Mouse (Mus musculus) liver, postnatal 0 days (tissue): ENCODE results near the gene Lrp1.

Experiments used
- CTCF ChIP-seq: sonication (generic); IDR thresholded peaks from 2 replicates; pipeline ENCODE4 v1.5.1; 2016; ENCODE audit warnings: antibody characterized with exemption, low read depth
- EP300 ChIP-seq: IDR thresholded peaks from 2 replicates; pipeline ENCODE4 v1.6.1; 2016; ENCODE audit warnings: antibody characterized with exemption, low read depth, mild to moderate bottlenecking

GRCm38 (mm10) chr10:127537854-127538583, 82.9 kb downstream of the Lrp1 start:
- TF ChIP-seq CTCF (peak; percentile 96), EP300 (no peak)
